Mouse (Mus musculus): ENCODE data around the gene Pelp1. TPM values are rescaled to one million over a fixed set of nuclear protein-coding genes. Genes with fewer than 3 reads are reported as not detected.

Gene Pelp1
- polyA plus RNA-seq, 1 experiment = 26.5 TPM

DNA sequence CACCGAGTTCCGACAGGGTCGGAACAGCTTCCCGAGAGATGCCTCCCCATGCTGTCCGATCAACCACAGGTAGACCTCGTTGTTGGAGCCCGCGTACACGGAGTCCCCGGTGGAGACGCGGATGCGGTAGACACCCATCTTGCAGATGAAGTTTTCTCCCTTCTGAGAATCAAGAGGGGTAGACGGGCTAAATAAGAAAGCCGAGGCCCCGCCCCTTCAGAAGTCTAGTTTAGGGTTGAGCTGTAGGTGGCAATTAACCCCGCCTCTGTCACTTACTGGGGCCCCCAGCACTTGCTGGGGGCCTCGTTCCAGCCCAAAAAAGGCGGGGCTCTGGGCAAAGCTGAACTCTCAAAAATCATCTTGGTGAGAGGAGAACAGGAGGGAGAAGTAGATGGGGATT, 58.0 kb downstream of the Pelp1 start, which contains the start of gene Alox15:
Gene Alox15 (minus strand): TSS at position 164 of the 400 bp plus-strand sequence.
- TF ChIP-seq MYOD1 (IDR thresholded peaks at IDR 0.05; ENCODE audit: control insufficient read depth in 1 of 3, insufficient read length in 2 of 3, low read depth in 2 of 3) (no peak), CEBPB (IDR thresholded peaks at IDR 0.05; ENCODE audit: insufficient read depth, poor library complexity, severe bottlenecking) (no peak), TCF3 (IDR thresholded peaks at IDR 0.05; ENCODE audit: insufficient read length, low read depth) (no peak), MAX (IDR thresholded peaks at IDR 0.05; ENCODE audit: low read depth) (no peak), POLR2AphosphoS2 (IDR thresholded peaks at IDR 0.05; ENCODE audit: insufficient read length, low read depth) (no peak), USF1 (IDR thresholded peaks at IDR 0.05; ENCODE audit: low read depth) (no peak), SRF (IDR thresholded peaks at IDR 0.05; ENCODE audit: control insufficient read depth, insufficient read length, low read depth) (no peak), E2F4 (IDR thresholded peaks at IDR 0.05; ENCODE audit: insufficient read depth) (no peak), POLR2A (IDR thresholded peaks at IDR 0.05; ENCODE audit: insufficient read length, low read depth) (no peak), TCF12 (IDR thresholded peaks at IDR 0.05; ENCODE audit: insufficient read depth, poor library complexity, severe bottlenecking) (no peak), MYOG (IDR thresholded peaks at IDR 0.05; ENCODE audit: control insufficient read depth in 1 of 3, insufficient read depth in 1 of 3, insufficient read length in 2 of 3, low read depth in 2 of 3) (no peak), REST (IDR thresholded peaks at IDR 0.05; ENCODE audit: insufficient read depth, insufficient read length) (no peak)
- no peaks in the 10 kb centered on the region for H3K36me3 ChIP-seq (ENCODE audit: control insufficient read depth, insufficient read depth)
- peaks cover 73% of the 10 kb centered on the region for H3K27me3 ChIP-seq (ENCODE audit: control insufficient read depth, insufficient read depth, insufficient read length)
- H3K79me2 ChIP-seq (ENCODE audit: control insufficient read depth, insufficient read depth) = no peaks in the 10 kb centered on the region
- H3K4me3 ChIP-seq = no peak within 1 kb of the TSS
- no peak within 1 kb of the TSS for H3K4me2 ChIP-seq (ENCODE audit: low read depth)
- H3ac ChIP-seq (ENCODE audit: control insufficient read depth, insufficient read length) = no peak within 1 kb of the TSS

GRCm38 (mm10) chr11:70348630-70349029, 61.2 kb downstream of the Pelp1 start:
- no peak overlapping the region for H3K4me3 ChIP-seq
- no peak overlapping the region for H3ac ChIP-seq (ENCODE audit: control insufficient read depth, insufficient read length)
- H3K4me2 ChIP-seq (ENCODE audit: low read depth) = no peak overlapping the region
- H3K79me2 ChIP-seq (ENCODE audit: control insufficient read depth, insufficient read depth) = no peaks in the 10 kb centered on the region
- H3K36me3 ChIP-seq (ENCODE audit: control insufficient read depth, insufficient read depth) = no peaks in the 10 kb centered on the region
- TF ChIP-seq CEBPB (IDR thresholded peaks at IDR 0.05; ENCODE audit: insufficient read depth, poor library complexity, severe bottlenecking) = no peak
- no peak for TF ChIP-seq POLR2A (IDR thresholded peaks at IDR 0.05; ENCODE audit: insufficient read length, low read depth)
- no peak for TF ChIP-seq SRF (IDR thresholded peaks at IDR 0.05; ENCODE audit: control insufficient read depth, insufficient read length, low read depth)
- TF ChIP-seq USF1 (IDR thresholded peaks at IDR 0.05; ENCODE audit: low read depth) = no peak
- TF ChIP-seq MYOG (IDR thresholded peaks at IDR 0.05; ENCODE audit: control insufficient read depth in 1 of 3, insufficient read depth in 1 of 3, insufficient read length in 2 of 3, low read depth in 2 of 3) = no peak
- no peak for TF ChIP-seq MYOD1 (IDR thresholded peaks at IDR 0.05; ENCODE audit: control insufficient read depth in 1 of 3, insufficient read length in 2 of 3, low read depth in 2 of 3)
- TF ChIP-seq REST (IDR thresholded peaks at IDR 0.05; ENCODE audit: insufficient read depth, insufficient read length) = no peak
- TF ChIP-seq POLR2AphosphoS2 (IDR thresholded peaks at IDR 0.05; ENCODE audit: insufficient read length, low read depth) = no peak
- no peak for TF ChIP-seq E2F4 (IDR thresholded peaks at IDR 0.05; ENCODE audit: insufficient read depth)
- no peak for TF ChIP-seq MAX (IDR thresholded peaks at IDR 0.05; ENCODE audit: low read depth)
- peaks cover 93% of the 10 kb centered on the region for H3K27me3 ChIP-seq (ENCODE audit: control insufficient read depth, insufficient read depth, insufficient read length)

DNA sequence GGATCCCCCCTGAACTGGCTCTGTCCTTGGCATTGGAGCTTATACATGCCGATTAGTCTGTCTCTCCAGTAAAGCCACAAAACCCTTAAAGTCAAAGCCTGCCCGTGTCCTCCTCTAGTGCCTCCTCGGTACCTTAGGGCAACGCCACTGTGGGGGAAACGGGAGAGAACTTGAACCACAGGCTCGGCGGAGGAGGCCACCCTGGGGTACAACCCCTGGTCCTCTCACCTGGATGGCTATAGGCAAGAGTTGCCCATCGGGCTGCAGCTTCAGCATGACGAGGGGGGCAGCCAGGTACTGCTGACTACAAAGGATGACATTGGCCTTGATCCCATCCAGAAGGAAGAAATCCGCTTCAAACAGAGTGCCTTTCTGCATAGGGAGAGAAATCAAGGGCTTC, 62.0 kb downstream of the Pelp1 start:
- Histone ChIP-seq H3K4me2 (ENCODE audit: low read depth) (no peak overlapping the region), H3K27me3 (ENCODE audit: control insufficient read depth, insufficient read depth, insufficient read length) (peaks cover 93% of the 10 kb centered on the region), H3K4me3 (no peak overlapping the region), H3K36me3 (ENCODE audit: control insufficient read depth, insufficient read depth) (no peaks in the 10 kb centered on the region), H3K79me2 (ENCODE audit: control insufficient read depth, insufficient read depth) (no peaks in the 10 kb centered on the region), H3ac (ENCODE audit: control insufficient read depth, insufficient read length) (no peak overlapping the region)
- TF ChIP-seq POLR2AphosphoS2 (IDR thresholded peaks at IDR 0.05; ENCODE audit: insufficient read length, low read depth) = no peak
- no peak for TF ChIP-seq CEBPB (IDR thresholded peaks at IDR 0.05; ENCODE audit: insufficient read depth, poor library complexity, severe bottlenecking)
- no peak for TF ChIP-seq POLR2A (IDR thresholded peaks at IDR 0.05; ENCODE audit: insufficient read length, low read depth)
- TF ChIP-seq MYOG (IDR thresholded peaks at IDR 0.05; ENCODE audit: control insufficient read depth in 1 of 3, insufficient read depth in 1 of 3, insufficient read length in 2 of 3, low read depth in 2 of 3) = no peak
- no peak for TF ChIP-seq USF1 (IDR thresholded peaks at IDR 0.05; ENCODE audit: low read depth)
- TF ChIP-seq MYOD1 (IDR thresholded peaks at IDR 0.05; ENCODE audit: control insufficient read depth in 1 of 3, insufficient read length in 2 of 3, low read depth in 2 of 3) = no peak
- TF ChIP-seq E2F4 (IDR thresholded peaks at IDR 0.05; ENCODE audit: insufficient read depth) = no peak
- no peak for TF ChIP-seq MAX (IDR thresholded peaks at IDR 0.05; ENCODE audit: low read depth)
- TF ChIP-seq SRF (IDR thresholded peaks at IDR 0.05; ENCODE audit: control insufficient read depth, insufficient read length, low read depth) = no peak

GRCm38 (mm10) chr11:70345546-70345945, 64.3 kb downstream of the Pelp1 start:
- TF ChIP-seq MAX (IDR thresholded peaks at IDR 0.05; ENCODE audit: low read depth) (no peak), USF1 (IDR thresholded peaks at IDR 0.05; ENCODE audit: low read depth) (no peak), POLR2AphosphoS2 (IDR thresholded peaks at IDR 0.05; ENCODE audit: insufficient read length, low read depth) (no peak), REST (IDR thresholded peaks at IDR 0.05; ENCODE audit: insufficient read depth, insufficient read length) (no peak), TCF12 (IDR thresholded peaks at IDR 0.05; ENCODE audit: insufficient read depth, poor library complexity, severe bottlenecking) (no peak), MYOG (IDR thresholded peaks at IDR 0.05; ENCODE audit: control insufficient read depth in 1 of 3, insufficient read depth in 1 of 3, insufficient read length in 2 of 3, low read depth in 2 of 3) (no peak), E2F4 (IDR thresholded peaks at IDR 0.05; ENCODE audit: insufficient read depth) (no peak), MYOD1 (IDR thresholded peaks at IDR 0.05; ENCODE audit: control insufficient read depth in 1 of 3, insufficient read length in 2 of 3, low read depth in 2 of 3) (no peak)
- Histone ChIP-seq H3K4me3 (no peak overlapping the region), H3K36me3 (ENCODE audit: control insufficient read depth, insufficient read depth) (no peaks in the 10 kb centered on the region), H3K27me3 (ENCODE audit: control insufficient read depth, insufficient read depth, insufficient read length) (peaks cover 78% of the 10 kb centered on the region), H3K79me2 (ENCODE audit: control insufficient read depth, insufficient read depth) (no peaks in the 10 kb centered on the region), H3K4me2 (ENCODE audit: low read depth) (no peak overlapping the region), H3ac (ENCODE audit: control insufficient read depth, insufficient read length) (no peak overlapping the region)

DNA sequence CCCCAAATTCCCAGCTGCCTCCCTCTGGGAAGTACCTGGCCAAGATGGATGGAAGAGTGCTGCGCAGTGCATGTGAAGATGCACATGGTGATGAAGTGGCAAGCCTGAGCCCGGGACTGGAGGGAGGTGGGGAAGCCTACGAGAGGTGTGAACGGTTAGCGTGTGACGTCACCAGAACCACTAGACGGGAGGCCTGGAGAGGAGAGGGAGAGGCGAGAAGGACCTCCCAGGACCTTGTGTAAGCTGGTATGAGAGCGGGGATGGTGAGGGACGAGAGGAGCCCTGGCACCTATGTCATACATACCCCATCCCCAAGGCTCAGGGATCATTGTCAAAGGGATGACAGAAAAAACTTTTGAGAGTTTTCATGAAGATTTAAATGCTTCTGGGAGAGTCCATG, 64.8 kb downstream of the Pelp1 start:
- Histone ChIP-seq H3K79me2 (ENCODE audit: control insufficient read depth, insufficient read depth) (no peaks in the 10 kb centered on the region), H3K4me2 (ENCODE audit: low read depth) (no peak overlapping the region), H3K4me3 (no peak overlapping the region), H3K27me3 (ENCODE audit: control insufficient read depth, insufficient read depth, insufficient read length) (peaks cover 78% of the 10 kb centered on the region), H3ac (ENCODE audit: control insufficient read depth, insufficient read length) (no peak overlapping the region), H3K36me3 (ENCODE audit: control insufficient read depth, insufficient read depth) (no peaks in the 10 kb centered on the region)
- TF ChIP-seq USF1 (IDR thresholded peaks at IDR 0.05; ENCODE audit: low read depth) = no peak
- no peak for TF ChIP-seq MYOG (IDR thresholded peaks at IDR 0.05; ENCODE audit: control insufficient read depth in 1 of 3, insufficient read depth in 1 of 3, insufficient read length in 2 of 3, low read depth in 2 of 3)
- no peak for TF ChIP-seq POLR2A (IDR thresholded peaks at IDR 0.05; ENCODE audit: insufficient read length, low read depth)
- TF ChIP-seq TCF12 (IDR thresholded peaks at IDR 0.05; ENCODE audit: insufficient read depth, poor library complexity, severe bottlenecking) = no peak
- no peak for TF ChIP-seq MYOD1 (IDR thresholded peaks at IDR 0.05; ENCODE audit: control insufficient read depth in 1 of 3, insufficient read length in 2 of 3, low read depth in 2 of 3)

Measured in myocyte (in vitro differentiated cells).